Mouse (Mus musculus) liver, postnatal 0 days (tissue): ENCODE data around the gene Nrxn1. TPM values are rescaled to one million over a fixed set of nuclear protein-coding genes. Genes with fewer than 3 reads are reported as not detected.

ENCODE experiments used
- ATAC-seq: fragments of 200-750 bp; cut with Nextera tagmentation; 2 replicates; pipeline ENCODE4 v1.8.0; 2017; ENCODE audit warnings: mild to moderate bottlenecking, moderate library complexity
- DNase-seq: peaks from one replicate; pipeline ENCODE4 v3.0.0-alpha.2; 2016
- H3K27ac ChIP-seq: fragments of 300-500 bp; sonication (generic); 2 replicates; pipeline ENCODE4 v1.5.1; 2014; ENCODE audit warnings: antibody characterized with exemption, moderate library complexity, mild to moderate bottlenecking, low read depth
- H3K27me3 ChIP-seq: fragments of 300-500 bp; sonication (generic); 2 replicates; pipeline ENCODE4 v1.6.1; 2014; ENCODE audit warnings: low read length, control low read depth, mixed read lengths; ENCODE audit not compliant: insufficient read depth
- H3K36me3 ChIP-seq: fragments of 300-500 bp; sonication (generic); replicated peaks from 2 replicates; pipeline ENCODE4 v1.6.1; 2014; ENCODE audit warnings: mild to moderate bottlenecking, control low read depth, low read length, moderate library complexity, mixed read lengths; ENCODE audit not compliant: insufficient read depth
- H3K4me1 ChIP-seq: fragments of 300-500 bp; sonication (generic); 2 replicates; pipeline ENCODE4 v1.6.1; 2014; ENCODE audit warnings: antibody characterized with exemption, mild to moderate bottlenecking, control low read depth; ENCODE audit not compliant: insufficient read depth
- H3K4me2 ChIP-seq: fragments of 300-500 bp; sonication (generic); 2 replicates; pipeline ENCODE4 v1.6.1; 2014; ENCODE audit warnings: low read depth, mild to moderate bottlenecking, low read length, moderate library complexity, mixed read lengths
- H3K4me3 ChIP-seq: fragments of 300-500 bp; sonication (generic); 2 replicates; pipeline ENCODE4 v1.5.1; 2014; ENCODE audit warnings: low read depth, low read length
- H3K9ac ChIP-seq: fragments of 300-500 bp; sonication (generic); replicated peaks from 2 replicates; pipeline ENCODE4 v1.6.1; 2014; ENCODE audit warnings: mild to moderate bottlenecking, moderate library complexity
- H3K9me3 ChIP-seq: fragments of 300-500 bp; sonication (generic); 2 replicates; pipeline ENCODE4 v1.6.1; 2016; ENCODE audit warnings: mild to moderate bottlenecking, control low read depth, low read length, mixed read lengths
- CTCF ChIP-seq: sonication (generic); IDR thresholded peaks from 2 replicates; pipeline ENCODE4 v1.5.1; 2016; ENCODE audit warnings: antibody characterized with exemption, low read depth
- EP300 ChIP-seq: IDR thresholded peaks from 2 replicates; pipeline ENCODE4 v1.6.1; 2016; ENCODE audit warnings: antibody characterized with exemption, low read depth, mild to moderate bottlenecking
- WGBS: fragments of 180-500 bp; shearing (Covaris S2); extraction: QIAGEN DNeasy Blood & Tissue Kit; methylation state at CpG from one replicate; pipeline ENCODE4 v1.1.7; 2014; ENCODE audit not compliant: insufficient replicate concordance; 5-methylcytosine and 5-hydroxymethylcytosine counted together
- polyA plus RNA-seq: library from polyadenylated mRNA; unstranded; fragments of >200 nt; fragmentation: Nextera tagmentation; extraction: Ambion mirVana; gene quantifications from 2 replicates; pipeline ENCODE4 v1.2.1, GENCODE M21; 2015

Nrxn1 gene
- polyA plus RNA-seq, 1 experiment from 2014 or later, result 0.41 TPM

DNA sequence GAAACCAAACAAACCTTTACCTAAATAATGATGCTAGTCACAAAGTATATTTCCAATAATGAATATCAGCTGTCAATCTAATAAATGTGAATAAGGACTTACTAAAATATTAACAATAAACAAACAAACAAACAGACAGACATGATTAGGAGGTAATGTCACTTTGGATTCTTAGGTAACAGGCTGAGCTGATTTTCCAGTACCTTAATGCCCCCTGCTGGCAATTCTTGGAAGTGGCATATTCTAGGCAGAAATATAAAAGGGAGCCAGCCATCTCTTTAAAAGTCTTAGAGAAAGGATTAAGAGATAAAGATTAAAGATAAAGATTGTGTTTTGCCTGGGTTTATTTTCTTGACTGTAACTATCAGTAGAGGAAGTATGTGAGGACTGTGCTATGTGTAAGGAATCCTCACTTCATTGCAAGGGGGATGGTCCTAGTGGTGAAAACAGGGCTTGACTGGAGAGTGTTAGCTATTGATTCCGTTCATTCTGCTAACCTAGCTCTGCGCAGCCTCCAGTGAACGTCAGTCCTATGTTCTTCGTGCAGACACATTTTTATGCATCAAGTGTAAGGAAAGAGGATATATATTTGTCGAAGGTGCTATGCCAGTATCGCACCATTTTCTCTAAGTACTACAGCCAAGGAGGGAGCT, 591.7 kb downstream of the Nrxn1 start:
- no peak overlapping the region for H3K4me2 ChIP-seq
- no peaks in the 10 kb centered on the region for H3K27me3 ChIP-seq
- 46% methylated on average over 6 of the region's 6 CpGs for WGBS
- no peak for ATAC-seq
- no peak overlapping the region for H3K27ac ChIP-seq
- H3K4me1 ChIP-seq, result no peaks in the 10 kb centered on the region
- no peak overlapping the region for H3K9ac ChIP-seq
- H3K9me3 ChIP-seq, result no peaks in the 10 kb centered on the region
- H3K4me3 ChIP-seq, result no peak overlapping the region
- no peaks in the 10 kb centered on the region for H3K36me3 ChIP-seq
- TF ChIP-seq EP300 (no peak), CTCF (peak; percentile 76)
- DNase-seq, result peak; percentile 52

DNA sequence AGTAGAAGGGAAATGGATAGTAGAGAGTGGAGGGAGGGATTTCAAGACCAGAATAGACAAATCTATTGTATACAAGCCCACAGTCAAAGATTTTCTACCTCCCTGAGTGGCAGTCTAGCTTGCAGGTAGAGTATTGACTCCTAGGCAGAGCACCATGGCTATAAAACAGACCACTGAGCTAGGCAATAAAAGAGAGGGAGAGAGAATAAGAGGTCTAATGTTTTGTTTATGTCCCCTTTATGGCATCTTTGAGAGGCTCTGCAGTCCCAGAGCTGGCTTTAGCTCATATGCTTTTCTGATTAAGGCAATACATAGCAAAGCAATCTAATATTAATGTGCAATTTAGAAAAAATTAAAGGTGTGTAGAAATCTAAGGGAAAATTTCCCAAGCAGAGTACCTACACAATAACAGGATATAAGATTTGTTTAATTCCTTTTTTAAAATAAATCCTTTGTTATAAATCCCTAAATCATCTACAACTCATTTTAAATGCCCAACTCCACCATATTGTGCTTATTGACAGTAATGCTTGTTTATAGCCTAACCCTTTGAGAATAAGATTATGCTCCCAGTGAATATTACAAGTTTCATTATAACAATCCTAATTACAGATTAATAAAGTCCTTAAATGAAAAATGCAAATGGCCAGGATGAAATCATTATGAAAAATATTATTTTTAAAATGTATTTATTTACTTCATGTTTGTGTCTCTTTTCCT, 613.2 kb downstream of the Nrxn1 start:
- H3K9ac ChIP-seq, result no peak overlapping the region
- no peak overlapping the region for H3K4me2 ChIP-seq
- H3K4me1 ChIP-seq, result no peaks in the 10 kb centered on the region
- no peak for ATAC-seq
- DNase-seq, result no peak
- H3K4me3 ChIP-seq, result no peak overlapping the region
- no peak for TF ChIP-seq EP300
- TF ChIP-seq CTCF, result no peak
- H3K36me3 ChIP-seq, result no peaks in the 10 kb centered on the region
- H3K27ac ChIP-seq, result no peak overlapping the region
- no peaks in the 10 kb centered on the region for H3K9me3 ChIP-seq
- no peaks in the 10 kb centered on the region for H3K27me3 ChIP-seq

GRCm38 (mm10) chr17:90456748-90457147, 636.1 kb downstream of the Nrxn1 start:
- Histone ChIP-seq H3K36me3 (no peaks in the 10 kb centered on the region), H3K27me3 (peaks cover 27% of the 10 kb centered on the region), H3K27ac (no peak overlapping the region), H3K4me2 (no peak overlapping the region), H3K9ac (no peak overlapping the region), H3K4me3 (no peak overlapping the region), H3K9me3 (no peaks in the 10 kb centered on the region), H3K4me1 (no peaks in the 10 kb centered on the region)
- TF ChIP-seq EP300 (no peak), CTCF (peak; percentile 17)
- DNase-seq (no peak), ATAC-seq (no peak)
- WGBS, result 38% methylated on average over 5 of the region's 5 CpGs

GRCm38 (mm10) chr17:90455904-90456303, 637.0 kb downstream of the Nrxn1 start:
- WGBS, result 1% methylated on average over 13 of the region's 13 CpGs
- Histone ChIP-seq H3K9ac (no peak overlapping the region), H3K9me3 (no peaks in the 10 kb centered on the region), H3K4me3 (no peak overlapping the region), H3K4me2 (peak overlapping the region; percentile 20; the same call in 1 of the 2 replicates), H3K27ac (no peak overlapping the region), H3K36me3 (no peaks in the 10 kb centered on the region), H3K27me3 (peaks cover 27% of the 10 kb centered on the region), H3K4me1 (no peaks in the 10 kb centered on the region)
- no peak for TF ChIP-seq EP300
- no peak for TF ChIP-seq CTCF
- DNase-seq, result peak; percentile 11
- no peak for ATAC-seq

- peaks cover 27% of the 10 kb centered on the region for H3K27me3 ChIP-seq
- ATAC-seq (peak; percentile 29; the same call in 1 of the 2 replicates), DNase-seq (peak; percentile 13)
Observed at GRCm38 (mm10) chr17:90455409-90455775, 637.5 kb downstream of the Nrxn1 start.

GRCm38 (mm10) chr17:90454738-90455408, 638.0 kb downstream of the Nrxn1 start:
- Histone ChIP-seq H3K36me3 (no peaks in the 10 kb centered on the region), H3K9ac (no peak overlapping the region), H3K27me3 (peaks cover 27% of the 10 kb centered on the region), H3K4me2 (peak overlapping the region; percentile 20; the same call in 1 of the 2 replicates), H3K4me1 (no peaks in the 10 kb centered on the region), H3K27ac (no peak overlapping the region), H3K4me3 (peak overlapping the region; percentile 26), H3K9me3 (no peaks in the 10 kb centered on the region)
- WGBS, result under 1% methylated on average over 38 of the region's 41 CpGs
- TF ChIP-seq CTCF (no peak), EP300 (no peak)
- ATAC-seq (no peak), DNase-seq (peak; percentile 11)

More at GRCm38 (mm10) chr17:90455409-90455775, 637.5 kb downstream of the Nrxn1 start:
- Histone ChIP-seq H3K4me2 (peak overlapping the region; percentile 20), H3K4me3 (peak overlapping the region; percentile 26), H3K27ac (no peak overlapping the region), H3K9me3 (no peaks in the 10 kb centered on the region), H3K9ac (no peak overlapping the region), H3K4me1 (no peaks in the 10 kb centered on the region), H3K36me3 (no peaks in the 10 kb centered on the region)
- TF ChIP-seq EP300 (no peak), CTCF (no peak)
- 2% methylated on average over 23 of the region's 23 CpGs for WGBS
